Mouse (Mus musculus) testis, adult 2 months (tissue): Measurements from ENCODE around the gene Nhp2. TPM values are rescaled to one million over a fixed set of nuclear protein-coding genes. Genes with fewer than 3 reads are reported as not detected.
"Not testable (repeated sequence)": the region's sequence is repeated elsewhere in the genome, so short reads cannot be mapped to it uniquely, and the experiment has no call there.

Experiments
- H3K27ac ChIP-seq: fragments of 200-500 bp; 2 replicates; pipeline ENCODE4 v1.5.1; 2012; ENCODE audit warnings: low read depth, low read length; ENCODE audit not compliant: control insufficient read depth, insufficient read depth
- H3K27me3 ChIP-seq: fragments of 200-500 bp; 2 replicates; pipeline ENCODE4 v1.6.1; 2012; ENCODE audit warnings: mild to moderate bottlenecking, low read length, moderate library complexity; ENCODE audit not compliant: control insufficient read depth, insufficient read depth
- H3K36me3 ChIP-seq: fragments of 200-500 bp; 2 replicates; pipeline ENCODE4 v1.6.1; 2012; ENCODE audit warnings: mild to moderate bottlenecking, low read length; ENCODE audit not compliant: control insufficient read depth, insufficient read depth
- H3K4me1 ChIP-seq: fragments of 200-500 bp; 2 replicates; pipeline ENCODE4 v1.6.1; 2012; ENCODE audit warnings: low read length; ENCODE audit not compliant: control insufficient read depth, insufficient read depth
- H3K4me3 ChIP-seq: fragments of 200-500 bp; 2 replicates; pipeline ENCODE4 v1.5.1; 2012; ENCODE audit warnings: low read depth, mild to moderate bottlenecking, low read length, moderate library complexity, mixed read lengths; ENCODE audit not compliant: control insufficient read depth
- CTCF ChIP-seq: fragments of 200-500 bp; IDR thresholded peaks from 2 replicates; pipeline ENCODE4 v1.5.1; 2012; ENCODE audit warnings: low read depth, mild to moderate bottlenecking, inconsistent platforms, low read length, moderate library complexity; ENCODE audit not compliant: control insufficient read depth, insufficient read depth, insufficient replicate concordance
- POLR2A ChIP-seq: fragments of 200-500 bp; IDR thresholded peaks from 2 replicates; pipeline ENCODE4 v1.6.1; 2012; ENCODE audit warnings: low read depth, mild to moderate bottlenecking, inconsistent platforms, low read length, moderate library complexity; ENCODE audit not compliant: control insufficient read depth
- polyA plus RNA-seq: library from polyadenylated mRNA; depleted of rRNA; stranded (reverse); fragments of >200 nt; gene quantifications from 2 replicates; pipeline ENCODE4 v1.2.3, GENCODE M21; 2012

The Nhp2 gene
- polyA plus RNA-seq, 1 experiment = 33.5 TPM

DNA sequence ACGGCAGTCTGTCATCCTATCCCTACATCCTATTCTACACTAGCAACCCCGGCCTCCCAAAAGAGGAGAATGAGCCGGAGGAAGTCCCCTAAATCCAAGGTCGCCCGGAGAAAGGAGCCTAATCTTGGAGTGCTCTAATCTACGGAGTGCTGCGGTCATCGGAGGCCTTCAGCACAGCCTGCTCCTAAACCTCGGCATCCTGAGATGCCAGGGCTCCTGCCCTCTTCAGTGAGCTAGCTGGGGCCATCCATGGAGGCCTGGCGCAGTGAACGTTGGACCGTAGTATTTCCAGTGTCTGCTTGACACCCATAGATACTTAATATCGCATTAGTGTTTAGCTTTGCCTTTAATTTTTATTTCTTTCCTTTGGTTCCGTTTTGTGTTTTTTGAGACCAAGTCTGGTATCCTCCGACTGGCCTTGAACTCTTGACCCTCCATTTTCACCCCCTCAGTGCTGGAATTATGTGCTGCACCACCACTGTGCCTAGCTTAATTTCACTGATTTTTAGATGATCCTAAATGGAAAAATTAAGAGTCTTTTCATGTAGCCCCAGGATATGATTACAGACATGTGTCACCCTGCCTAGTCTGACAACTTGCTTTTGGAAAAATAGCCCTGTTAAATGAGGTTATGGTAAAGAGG is 12.3 kb upstream of the Nhp2 start:
- TF ChIP-seq CTCF (no peak), POLR2A (no peak)
- peak overlapping the region; percentile 92 for H3K4me3 ChIP-seq
- peaks cover 8% of the 10 kb centered on the region for H3K36me3 ChIP-seq
- no peaks in the 10 kb centered on the region for H3K27me3 ChIP-seq
- H3K27ac ChIP-seq = peak overlapping the region; percentile 94
- 0 out of 2 replicates have a peak, but pooled peaks cover 2% of the 10 kb centered on the region for H3K4me1 ChIP-seq

DNA sequence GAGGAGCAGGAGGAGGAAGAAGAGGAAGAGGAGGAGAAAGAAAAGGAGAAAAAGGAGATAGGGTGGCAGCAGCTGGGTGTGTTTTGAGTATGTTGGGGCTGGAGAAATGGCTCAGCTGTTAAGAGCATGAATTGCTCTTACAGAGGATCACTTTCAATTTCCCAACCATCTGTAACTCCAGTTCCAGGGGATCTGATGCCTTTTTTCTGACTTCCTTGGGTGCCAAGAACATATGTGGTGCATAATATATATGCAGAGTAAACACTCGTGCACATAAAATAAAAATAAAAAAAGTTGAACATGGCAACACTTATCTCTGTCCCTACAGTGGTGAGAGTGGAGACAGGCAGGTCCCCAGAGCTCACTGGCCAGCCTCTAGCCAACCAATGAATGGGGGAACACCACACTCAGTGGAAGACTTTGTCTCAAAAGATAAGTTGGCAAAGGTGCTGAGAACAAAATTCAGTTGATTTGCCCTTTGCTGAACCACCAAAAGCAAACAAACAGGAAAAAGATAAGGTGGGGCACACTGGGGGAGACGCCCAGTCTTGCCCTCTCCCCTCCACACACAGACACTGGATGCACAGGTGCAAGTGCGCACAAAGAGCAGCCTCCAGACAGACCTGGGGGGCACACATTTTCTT is 10.1 kb upstream of the Nhp2 start:
- Histone ChIP-seq H3K4me1 (peaks cover 2% of the 10 kb centered on the region), H3K4me3 (no peak overlapping the region), H3K27me3 (no peaks in the 10 kb centered on the region), H3K36me3 (0 out of 2 replicates have a peak, but pooled peaks cover 4% of the 10 kb centered on the region), H3K27ac (no peak overlapping the region)
- TF ChIP-seq CTCF (no peak), POLR2A (no peak)

GRCm38 (mm10) chr11:51609940-51610339 is 9.6 kb upstream of the Nhp2 start:
- H3K4me1 ChIP-seq, H3K27me3 ChIP-seq, H3K4me3 ChIP-seq, H3K27ac ChIP-seq, H3K36me3 ChIP-seq: not testable (repeated sequence)

DNA sequence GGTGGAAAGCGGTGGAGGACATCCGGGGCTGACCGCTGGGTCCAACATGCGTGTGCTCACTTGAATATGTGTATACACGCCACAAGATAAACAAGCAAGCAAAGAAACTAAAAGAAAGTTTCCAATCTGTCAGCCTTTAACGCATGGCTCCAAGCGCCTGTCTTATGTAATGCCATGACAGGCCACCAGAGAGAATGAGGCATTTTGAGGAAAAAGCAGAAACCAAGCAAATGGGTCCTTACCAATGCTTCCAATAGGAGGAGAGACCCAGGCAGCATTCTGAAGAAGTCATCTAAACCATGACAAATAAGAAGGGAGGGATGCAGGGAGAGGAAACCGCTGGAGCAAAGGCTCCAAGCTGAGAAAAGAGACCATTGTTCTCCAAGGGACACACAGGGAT is 5.3 kb upstream of the Nhp2 start:
- peaks cover 12% of the 10 kb centered on the region for H3K4me1 ChIP-seq
- no peaks in the 10 kb centered on the region for H3K36me3 ChIP-seq
- H3K27me3 ChIP-seq = no peaks in the 10 kb centered on the region
- TF ChIP-seq CTCF (no peak), POLR2A (no peak)
- no peak overlapping the region for H3K4me3 ChIP-seq
- no peak overlapping the region for H3K27ac ChIP-seq

DNA sequence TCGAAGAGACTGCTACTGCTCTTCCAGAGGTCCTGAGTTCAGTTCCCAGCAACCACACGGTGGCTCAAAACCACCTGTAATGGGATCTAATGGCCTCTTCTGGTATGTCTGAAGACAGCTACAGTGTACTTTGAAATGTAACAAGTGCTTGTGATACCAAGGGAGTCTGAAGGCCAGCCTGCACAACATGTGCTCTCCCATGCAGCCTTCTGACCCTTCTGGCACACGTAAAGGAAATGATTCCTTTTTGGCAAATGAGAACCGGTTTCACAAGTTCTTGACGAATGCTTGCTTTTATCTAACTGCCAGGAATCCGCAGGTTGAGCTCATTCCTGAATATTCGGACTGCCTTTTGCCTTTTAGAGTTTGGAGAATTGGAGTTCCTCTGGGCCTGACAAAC is 4.4 kb upstream of the Nhp2 start:
- Histone ChIP-seq H3K27ac (peak overlapping the region; percentile 91), H3K36me3 (no peaks in the 10 kb centered on the region), H3K4me1 (peaks cover 12% of the 10 kb centered on the region), H3K4me3 (peak overlapping the region; percentile 75; the same call in 1 of the 2 replicates), H3K27me3 (no peaks in the 10 kb centered on the region)
- TF ChIP-seq POLR2A (no peak), CTCF (no peak)

DNA sequence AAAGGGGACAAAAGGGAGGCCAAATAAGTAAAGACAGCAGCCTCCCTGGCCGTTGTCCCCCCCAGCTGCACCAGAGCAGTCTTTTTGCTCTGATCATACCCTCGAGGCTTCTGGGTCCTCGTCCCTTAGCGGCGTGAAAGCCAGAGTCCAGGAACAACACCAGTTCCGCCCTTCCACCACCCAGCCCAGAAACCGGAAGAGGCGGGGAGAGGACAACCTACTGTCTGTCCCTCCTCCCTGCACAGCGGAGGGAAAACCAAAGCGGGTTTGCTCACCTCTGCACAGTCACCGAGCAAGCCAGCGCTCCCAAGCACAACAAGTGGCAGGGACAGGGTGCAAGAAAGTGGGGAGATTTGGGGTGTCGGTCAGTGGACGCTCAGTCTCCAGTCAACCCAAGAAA is 3.9 kb upstream of the Nhp2 start:
- TF ChIP-seq POLR2A (peak; percentile 79), CTCF (no peak)
- peak overlapping the region; percentile 75 for H3K4me3 ChIP-seq
- H3K36me3 ChIP-seq = no peaks in the 10 kb centered on the region
- no peaks in the 10 kb centered on the region for H3K27me3 ChIP-seq
- peak overlapping the region; percentile 91 for H3K27ac ChIP-seq
- H3K4me1 ChIP-seq = peaks cover 12% of the 10 kb centered on the region

DNA sequence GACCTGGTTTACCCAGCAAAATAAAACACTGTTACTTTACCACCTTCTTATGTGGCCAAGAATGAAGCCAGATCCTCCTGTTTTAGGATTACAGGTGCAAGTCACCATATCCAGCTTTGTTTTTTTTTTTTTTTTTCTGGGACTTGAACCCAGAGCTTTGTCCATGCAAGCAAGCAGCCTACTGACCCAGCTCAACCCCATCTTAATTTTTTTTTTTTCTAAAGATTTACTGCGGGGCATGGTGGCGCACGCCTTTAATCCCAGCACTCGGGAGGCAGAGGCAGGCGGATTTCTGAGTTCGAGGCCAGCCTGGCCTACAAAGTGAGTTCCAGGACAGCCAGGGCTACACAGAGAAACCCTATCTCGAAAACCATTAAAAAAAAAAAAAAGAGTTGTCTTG is 3.4 kb upstream of the Nhp2 start:
- H3K4me3 ChIP-seq, H3K27me3 ChIP-seq, H3K27ac ChIP-seq: not testable (repeated sequence)

GRCm38 (mm10) chr11:51617693-51618092 is 1.8 kb upstream of the Nhp2 start:
- Histone ChIP-seq H3K4me3 (no peak overlapping the region), H3K4me1 (peaks cover 12% of the 10 kb centered on the region), H3K36me3 (no peaks in the 10 kb centered on the region), H3K27ac (no peak overlapping the region), H3K27me3 (no peaks in the 10 kb centered on the region)
- no peak for TF ChIP-seq POLR2A
- TF ChIP-seq CTCF = peak; percentile 57; the same call in 1 of the 2 replicates

More for the DNA sequence above, 3.4 kb upstream of the Nhp2 start:
- H3K4me1 ChIP-seq = peaks cover 12% of the 10 kb centered on the region
- H3K36me3 ChIP-seq = not testable (repeated sequence)
